Mouse (Mus musculus) adrenal gland, postnatal 10 days (tissue): ENCODE results near the gene Hspa14. TPM values are rescaled to one million over a fixed set of nuclear protein-coding genes. Genes with fewer than 3 reads are reported as not detected.

Experiments
- total RNA-seq, 2 experiments: library from RNA; stranded (reverse); gene quantifications; 2 replicates each; pipeline ENCODE4 v1.2.3; 2021

Hspa14 gene
- total RNA-seq, 2 experiments from 2014 or later = 38.9 to 50.3 TPM

Other genes with a start within 250 kb of the Hspa14 start
- 10 to 100 TPM; 49.0 to 55.3 TPM for gene Nmt2, start 228.6 kb downstream of the Hspa14 start, total RNA-seq
- gene Rpp38, start 180.2 kb downstream of the Hspa14 start, total RNA-seq = 10 to 100 TPM in 1 of 2 experiments, 1 to 10 TPM in 1; 9.6 to 16.8 TPM
- gene Acbd7, start 176.6 kb downstream of the Hspa14 start, total RNA-seq = under 1 TPM in 1 of 2 experiments, not detected in 1; 0.64 TPM
- under 1 TPM in 1 of 2 experiments, not detected in 1; 0.24 TPM for gene Olah, start 115.6 kb downstream of the Hspa14 start, total RNA-seq
- under 1 TPM; 0.73 to 0.99 TPM for gene Meig1, start 90.2 kb downstream of the Hspa14 start, total RNA-seq
- gene Dclre1c, start 88.7 kb downstream of the Hspa14 start, total RNA-seq = 1 to 10 TPM; 6.1 to 8.7 TPM
- 1 to 10 TPM; 1.8 to 2.4 TPM for gene Suv39h2, start 37.8 kb downstream of the Hspa14 start, total RNA-seq
- gene Gm45902, start within 50 bp of the Hspa14 start, total RNA-seq = 1 to 10 TPM; 2.3 to 4.0 TPM
- gene Cdnf, start 216 bp upstream of the Hspa14 start, total RNA-seq = 1 to 10 TPM; 2.3 to 3.3 TPM
- gene Fam107b, start 57.7 kb upstream of the Hspa14 start, total RNA-seq = 10 to 100 TPM; 22.9 to 36.9 TPM